Mouse (Mus musculus): ENCODE data around the gene Mapk3. TPM values are rescaled to one million over a fixed set of nuclear protein-coding genes. Genes with fewer than 3 reads are reported as not detected.

The Mapk3 gene
- polyA plus RNA-seq, 1 experiment from 2014 or later, result 75.3 TPM

GRCm38 (mm10) chr7:126740132-126740735 lies 19.2 kb upstream of the Mapk3 start:
- no peaks in the 10 kb centered on the region for H3K27me3 ChIP-seq
- ATAC-seq, result no peak
- no peaks in the 10 kb centered on the region for H3K9me3 ChIP-seq (replicated peaks)
- peaks cover 7% of the 10 kb centered on the region for H3K4me1 ChIP-seq
- H3K9ac ChIP-seq, result no peak overlapping the region
- H3K36me3 ChIP-seq (ENCODE audit: poor library complexity, severe bottlenecking), result no peaks in the 10 kb centered on the region
- H3K4me3 ChIP-seq, result no peak overlapping the region
- no peak overlapping the region for H3K4me2 ChIP-seq
- 69% methylated on average over 13 of the region's 13 CpGs for WGBS
- H3K27ac ChIP-seq, result no peak overlapping the region

GRCm38 (mm10) chr7:126740977-126741376 lies 18.4 kb upstream of the Mapk3 start:
- H3K9me3 ChIP-seq (replicated peaks), result no peaks in the 10 kb centered on the region
- no peaks in the 10 kb centered on the region for H3K27me3 ChIP-seq
- H3K4me2 ChIP-seq, result no peak overlapping the region
- WGBS, result 90% methylated on average over 5 of the region's 5 CpGs
- no peak for ATAC-seq
- no peak overlapping the region for H3K9ac ChIP-seq
- H3K27ac ChIP-seq, result no peak overlapping the region
- no peak overlapping the region for H3K4me3 ChIP-seq
- H3K36me3 ChIP-seq (ENCODE audit: poor library complexity, severe bottlenecking), result no peaks in the 10 kb centered on the region
- peaks cover 7% of the 10 kb centered on the region for H3K4me1 ChIP-seq

- no peak overlapping the region for H3K4me2 ChIP-seq
- H3K9me3 ChIP-seq (replicated peaks), result no peaks in the 10 kb centered on the region
- no peaks in the 10 kb centered on the region for H3K36me3 ChIP-seq (ENCODE audit: poor library complexity, severe bottlenecking)
- no peak for ATAC-seq
- H3K9ac ChIP-seq, result no peak overlapping the region
- no peaks in the 10 kb centered on the region for H3K27me3 ChIP-seq
- H3K4me1 ChIP-seq, result peaks cover 7% of the 10 kb centered on the region
- H3K27ac ChIP-seq, result no peak overlapping the region
- WGBS, result 90% methylated on average over 5 of the region's 5 CpGs
- H3K4me3 ChIP-seq, result no peak overlapping the region
Measured at GRCm38 (mm10) chr7:126741452-126741851, 17.9 kb upstream of the Mapk3 start.

- Histone ChIP-seq H3K9ac (no peak overlapping the region), H3K27ac (no peak overlapping the region), H3K9me3 (replicated peaks) (no peaks in the 10 kb centered on the region), H3K4me1 (peaks cover 7% of the 10 kb centered on the region), H3K36me3 (ENCODE audit: poor library complexity, severe bottlenecking) (no peaks in the 10 kb centered on the region), H3K4me3 (no peak overlapping the region), H3K27me3 (no peaks in the 10 kb centered on the region), H3K4me2 (no peak overlapping the region)
- 92% methylated on average over 13 of the region's 13 CpGs for WGBS
- no peak for ATAC-seq
Measured at GRCm38 (mm10) chr7:126741964-126742482, 17.4 kb upstream of the Mapk3 start.

- ATAC-seq, result no peak
- H3K27ac ChIP-seq, result no peak overlapping the region
- H3K4me3 ChIP-seq, result no peak overlapping the region
- no peak overlapping the region for H3K4me2 ChIP-seq
- H3K36me3 ChIP-seq (ENCODE audit: poor library complexity, severe bottlenecking), result no peaks in the 10 kb centered on the region
- no peaks in the 10 kb centered on the region for H3K4me1 ChIP-seq
- no peaks in the 10 kb centered on the region for H3K9me3 ChIP-seq (replicated peaks)
- no peak overlapping the region for H3K9ac ChIP-seq
- H3K27me3 ChIP-seq, result no peaks in the 10 kb centered on the region
- 93% methylated on average over 12 of the region's 12 CpGs for WGBS
Measured at GRCm38 (mm10) chr7:126746066-126746465, 13.3 kb upstream of the Mapk3 start.

GRCm38 (mm10) chr7:126746798-126747197 lies 12.6 kb upstream of the Mapk3 start:
- Histone ChIP-seq H3K4me2 (no peak overlapping the region), H3K9me3 (replicated peaks) (no peaks in the 10 kb centered on the region), H3K36me3 (ENCODE audit: poor library complexity, severe bottlenecking) (no peaks in the 10 kb centered on the region), H3K9ac (no peak overlapping the region), H3K27ac (no peak overlapping the region), H3K4me1 (no peaks in the 10 kb centered on the region), H3K27me3 (no peaks in the 10 kb centered on the region), H3K4me3 (no peak overlapping the region)
- 56% methylated on average over 6 of the region's 6 CpGs for WGBS
- ATAC-seq, result no peak

GRCm38 (mm10) chr7:126748824-126749223 lies 10.6 kb upstream of the Mapk3 start:
- H3K4me1 ChIP-seq, result no peaks in the 10 kb centered on the region
- H3K9ac ChIP-seq, result no peak overlapping the region
- no peak overlapping the region for H3K4me3 ChIP-seq
- H3K36me3 ChIP-seq (ENCODE audit: poor library complexity, severe bottlenecking), result no peaks in the 10 kb centered on the region
- no peak for ATAC-seq
- no peak overlapping the region for H3K27ac ChIP-seq
- no peaks in the 10 kb centered on the region for H3K27me3 ChIP-seq
- no peaks in the 10 kb centered on the region for H3K9me3 ChIP-seq (replicated peaks)
- WGBS, result 81% methylated on average over 7 of the region's 7 CpGs
- H3K4me2 ChIP-seq, result no peak overlapping the region

GRCm38 (mm10) chr7:126749582-126750343 lies 9.6 kb upstream of the Mapk3 start:
- Histone ChIP-seq H3K9me3 (replicated peaks) (no peaks in the 10 kb centered on the region), H3K4me3 (no peak overlapping the region), H3K27ac (no peak overlapping the region), H3K27me3 (no peaks in the 10 kb centered on the region), H3K4me2 (no peak overlapping the region), H3K4me1 (no peaks in the 10 kb centered on the region), H3K36me3 (ENCODE audit: poor library complexity, severe bottlenecking) (no peaks in the 10 kb centered on the region), H3K9ac (no peak overlapping the region)
- WGBS, result 95% methylated on average over 17 of the region's 17 CpGs
- ATAC-seq, result no peak

- peak; percentile 67 for ATAC-seq
- Histone ChIP-seq H3K4me2 (0 out of 2 replicates have a peak overlapping the region, but pooled peaks have one; percentile 20), H3K27ac (no peak overlapping the region), H3K27me3 (no peaks in the 10 kb centered on the region), H3K4me3 (no peak overlapping the region), H3K9ac (0 out of 2 replicates have a peak overlapping the region, but pooled peaks have one; percentile 5), H3K36me3 (ENCODE audit: poor library complexity, severe bottlenecking) (no peaks in the 10 kb centered on the region), H3K4me1 (peaks cover 5% of the 10 kb centered on the region), H3K9me3 (replicated peaks) (no peaks in the 10 kb centered on the region)
- WGBS, result 1% methylated on average over 9 of the region's 9 CpGs
Measured at GRCm38 (mm10) chr7:126754866-126755265, 4.5 kb upstream of the Mapk3 start.

GRCm38 (mm10) chr7:126758539-126758938 lies 862 bp upstream of the Mapk3 start:
- WGBS, result 62% methylated on average over 7 of the region's 7 CpGs
- peak; percentile 8; the same call in 1 of the 2 replicates for ATAC-seq
- H3K4me2 ChIP-seq, result no peak overlapping the region
- no peak overlapping the region for H3K27ac ChIP-seq
- H3K9me3 ChIP-seq (replicated peaks), result no peaks in the 10 kb centered on the region
- H3K4me3 ChIP-seq, result no peak overlapping the region
- H3K4me1 ChIP-seq, result peaks cover 38% of the 10 kb centered on the region
- H3K9ac ChIP-seq, result no peak overlapping the region
- peaks cover 18% of the 10 kb centered on the region for H3K36me3 ChIP-seq (ENCODE audit: poor library complexity, severe bottlenecking)
- H3K27me3 ChIP-seq, result no peaks in the 10 kb centered on the region

GRCm38 (mm10) chr7:126759672-126760390 lies 430 bp downstream of the Mapk3 start:
- Histone ChIP-seq H3K9ac (peak overlapping the region; percentile 90), H3K4me1 (peaks cover 38% of the 10 kb centered on the region)
- peak; percentile 61 for ATAC-seq

GRCm38 (mm10) chr7:126760391-126760802 lies 996 bp downstream of the Mapk3 start:
- 27% methylated on average over 3 of the region's 3 CpGs for WGBS
- peak overlapping the region; percentile 81 for H3K4me3 ChIP-seq
- H3K4me1 ChIP-seq, result peaks cover 34% of the 10 kb centered on the region
- no peaks in the 10 kb centered on the region for H3K27me3 ChIP-seq
- H3K4me2 ChIP-seq, result peak overlapping the region; percentile 93
- no peaks in the 10 kb centered on the region for H3K9me3 ChIP-seq (replicated peaks)
- H3K27ac ChIP-seq, result peak overlapping the region; percentile 89
- ATAC-seq, result peak; percentile 5; the same call in 1 of the 2 replicates
- peak overlapping the region; percentile 90 for H3K9ac ChIP-seq
- peaks cover 36% of the 10 kb centered on the region for H3K36me3 ChIP-seq (ENCODE audit: poor library complexity, severe bottlenecking)

More at GRCm38 (mm10) chr7:126759672-126760390, 430 bp downstream of the Mapk3 start:
- H3K27ac ChIP-seq, result peak overlapping the region; percentile 89
- H3K27me3 ChIP-seq, result no peaks in the 10 kb centered on the region
- H3K4me3 ChIP-seq, result peak overlapping the region; percentile 81
- H3K4me2 ChIP-seq, result peak overlapping the region; percentile 93
- H3K36me3 ChIP-seq (ENCODE audit: poor library complexity, severe bottlenecking), result peaks cover 31% of the 10 kb centered on the region
- under 1% methylated on average over 22 of the region's 24 CpGs for WGBS
- H3K9me3 ChIP-seq (replicated peaks), result no peaks in the 10 kb centered on the region

All from forebrain, embryonic 13.5 days (tissue).